Mouse (Mus musculus) R1 (cell line): ENCODE results near the gene Alkbh7.

Experiments used
- DNase-seq: peaks from one replicate; pipeline ENCODE4 v3.0.0-alpha.2; 2018; ENCODE audit warnings: low read depth, low spot score

The Alkbh7 gene

GRCm38 (mm10) chr17:56986105-56986805 lies 10.9 kb upstream of the Alkbh7 start:
- DNase-seq = no peak

- no peak for DNase-seq
Measured at GRCm38 (mm10) chr17:56988441-56988840, 8.7 kb upstream of the Alkbh7 start.

- DNase-seq = no peak
Measured at GRCm38 (mm10) chr17:56988921-56989430, 8.2 kb upstream of the Alkbh7 start.

- peak; percentile 96 for DNase-seq
Measured at GRCm38 (mm10) chr17:56989467-56990114, 7.5 kb upstream of the Alkbh7 start.

GRCm38 (mm10) chr17:56990115-56990746 lies 6.9 kb upstream of the Alkbh7 start, which contains the start of gene Clpp:
Gene Clpp (plus strand): TSS chr17:56990305.
- peak; percentile 99 for DNase-seq

- no peak for DNase-seq
Measured at GRCm38 (mm10) chr17:56990966-56991365, 6.2 kb upstream of the Alkbh7 start.

GRCm38 (mm10) chr17:56995046-56995445 lies 2.1 kb upstream of the Alkbh7 start:
- no peak for DNase-seq

- DNase-seq = no peak
Measured at GRCm38 (mm10) chr17:56996506-56996905, 633 bp upstream of the Alkbh7 start.

- no peak for DNase-seq
Measured at GRCm38 (mm10) chr17:56999414-56999813, 2.3 kb downstream of the Alkbh7 start.

- no peak for DNase-seq
Measured at GRCm38 (mm10) chr17:56999968-57000609, 3.0 kb downstream of the Alkbh7 start, which contains the start of gene Pspn. Gene Pspn (minus strand): TSS chr17:57000018.

GRCm38 (mm10) chr17:57001228-57001627 lies 4.1 kb downstream of the Alkbh7 start:
- DNase-seq = no peak

GRCm38 (mm10) chr17:57003994-57004393 lies 6.9 kb downstream of the Alkbh7 start:
- no peak for DNase-seq

- peak; percentile 80 for DNase-seq
Measured at GRCm38 (mm10) chr17:57007137-57007905, 10.2 kb downstream of the Alkbh7 start.

GRCm38 (mm10) chr17:57010911-57011235 lies 13.7 kb downstream of the Alkbh7 start:
- DNase-seq = no peak

GRCm38 (mm10) chr17:57011236-57012141 lies 14.3 kb downstream of the Alkbh7 start, which contains the start of the genes Gtf2f1 and Gm17949:
Gene Gtf2f1 (minus strand): TSS chr17:57011288.
Gene Gm17949 (plus strand): TSS chr17:57011469.
- peak; percentile 99 for DNase-seq

GRCm38 (mm10) chr17:57012245-57012795 lies 15.2 kb downstream of the Alkbh7 start:
- DNase-seq = no peak

- DNase-seq = no peak
Measured at GRCm38 (mm10) chr17:57019693-57020092, 22.6 kb downstream of the Alkbh7 start.

- DNase-seq = no peak
Measured at GRCm38 (mm10) chr17:57020960-57021359, 23.8 kb downstream of the Alkbh7 start.

- no peak for DNase-seq
Measured at GRCm38 (mm10) chr17:57027471-57027870, 30.3 kb downstream of the Alkbh7 start.

- DNase-seq = peak; percentile 68
Measured at GRCm38 (mm10) chr17:57029691-57030090, 32.6 kb downstream of the Alkbh7 start.
